Mouse (Mus musculus) G1E (cell line): ENCODE data around the gene Acsl6.

Experiments
- CTCF ChIP-seq: IDR thresholded peaks from 2 replicates; pipeline ENCODE4 v1.5.1; 2012; ENCODE audit warnings: low read depth, low read length, inconsistent platforms, mixed read lengths
- GATA1 ChIP-seq: IDR thresholded peaks from 2 replicates; pipeline ENCODE4 v1.6.1; 2012; ENCODE audit warnings: borderline replicate concordance, low read length, inconsistent platforms, mixed read lengths
- POLR2AphosphoS5 ChIP-seq: IDR thresholded peaks from 2 replicates; pipeline ENCODE4 v1.6.1; 2012; ENCODE audit warnings: low read depth, low read length, inconsistent platforms; ENCODE audit not compliant: insufficient replicate concordance

DNA sequence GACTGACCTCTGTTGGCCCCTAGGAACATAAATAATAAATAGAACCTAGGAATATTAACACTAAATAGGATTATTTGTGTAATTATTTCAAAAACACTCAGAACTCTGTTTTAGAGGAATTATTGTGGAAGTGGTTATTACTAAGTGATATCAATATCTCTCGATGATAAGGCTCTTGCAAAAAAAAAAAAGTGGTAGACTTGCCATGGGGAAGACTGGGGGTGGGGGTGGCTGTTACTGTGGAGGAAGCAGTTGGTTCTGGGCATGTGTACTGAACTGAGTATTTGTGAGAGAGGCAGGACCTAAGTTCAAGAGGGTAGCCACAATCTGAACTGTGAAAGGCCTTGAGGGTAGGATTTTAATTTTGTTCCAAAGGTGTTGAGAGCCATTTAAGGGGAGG lies 93.1 kb downstream of the Acsl6 start:
- no peak for TF ChIP-seq CTCF
- no peak for TF ChIP-seq GATA1
- no peak for TF ChIP-seq POLR2AphosphoS5
